Mouse (Mus musculus) testis, adult 2 months (tissue): ENCODE measurements at regions not wholly inside any gene's neighbourhood (a gene's known extent, or its start where the extent isn't known, plus 50 kb on each side); places are given as distances from the start of the nearest gene placed in this dataset.

Source experiments
- CTCF ChIP-seq: fragments of 200-500 bp; IDR thresholded peaks from 2 replicates; pipeline ENCODE4 v1.5.1; 2012; ENCODE audit warnings: low read depth, mild to moderate bottlenecking, inconsistent platforms, low read length, moderate library complexity; ENCODE audit not compliant: control insufficient read depth, insufficient read depth, insufficient replicate concordance
- POLR2A ChIP-seq: fragments of 200-500 bp; IDR thresholded peaks from 2 replicates; pipeline ENCODE4 v1.6.1; 2012; ENCODE audit warnings: low read depth, mild to moderate bottlenecking, inconsistent platforms, low read length, moderate library complexity; ENCODE audit not compliant: control insufficient read depth

- TF ChIP-seq POLR2A (no peak), CTCF (no peak)
These were observed 142.5 kb upstream of the Atp6ap2 start for GRCm38 (mm10) chrX:12445093-12445492.
